ENCODE assay signal across 9 mouse cellular contexts in the genomic region with DNA sequence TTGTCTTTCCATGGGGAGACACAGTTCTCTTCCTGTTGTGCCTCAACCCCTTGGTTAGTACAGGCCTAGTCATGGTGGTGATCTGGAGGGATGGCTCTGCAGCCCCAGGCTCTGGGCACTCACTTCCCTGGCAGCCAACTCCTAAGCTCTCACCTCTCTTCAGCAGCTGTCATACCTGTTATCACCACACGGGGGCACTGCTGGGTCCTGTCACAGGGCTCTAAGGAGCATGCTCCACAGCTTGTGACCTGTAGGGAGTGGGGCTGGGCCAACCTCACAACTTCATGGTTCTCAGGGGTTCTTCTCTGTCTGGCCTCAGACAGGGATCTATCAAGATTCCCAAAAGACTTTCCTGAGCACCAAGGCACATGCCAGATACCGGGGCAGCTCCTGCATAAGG. TPM values are rescaled to one million over a fixed set of nuclear protein-coding genes. Genes with fewer than 3 reads are reported as not detected.
DNase-seq lines count a peak whose midpoint lies in the region; ATAC-seq and TF ChIP-seq lines count a peak whose summit lies in the region.
"Had no signal": no experiment of that assay in that cellular context is flagged by ENCODE, and none has a peak within 500 bp of the region (broad histone marks: within the 10 kb centered on the region; RNA-seq: fewer than 3 reads in every experiment).

No protein-coding gene starts in this region.

- DNase-seq in forebrain, postnatal 0 days: peak; percentile 87
- DNase-seq in adipocyte (ENCODE audit: low spot score): peak; percentile 94
- peak; percentile 90 for DNase-seq in embryo, embryonic 10 days (ENCODE audit: low spot score)
- peak; percentile 50 for DNase-seq in heart, postnatal 0 days (ENCODE audit: low spot score)
- DNase-seq in left cerebral cortex, adult 18-20 months (ENCODE audit: low spot score in 2 of 2): peak; percentile 85 to 90

- no peak overlapping the region for H3K9ac ChIP-seq in forebrain, postnatal 0 days
- no peak overlapping the region for H3K9ac ChIP-seq in forebrain, embryonic 13.5 days
- no peak overlapping the region for H3K9ac ChIP-seq in heart, postnatal 0 days (replicated peaks; ENCODE audit: low read depth, low read length)

- H3K27me3 ChIP-seq in forebrain, postnatal 0 days (ENCODE audit: insufficient read depth, low read length): no peaks in the 10 kb centered on the region
- H3K27me3 ChIP-seq in forebrain, embryonic 13.5 days: no peaks in the 10 kb centered on the region
- no peaks in the 10 kb centered on the region for H3K27me3 ChIP-seq in heart, postnatal 0 days (ENCODE audit: control insufficient read depth, insufficient read depth, low read length)
- no peaks in the 10 kb centered on the region for H3K27me3 ChIP-seq in testis, adult 2 months (ENCODE audit: control insufficient read depth, insufficient read depth, low read length)

- 19% methylated on average over 2 of the region's 2 CpGs for WGBS in forebrain, postnatal 0 days
- 25% methylated on average over 2 of the region's 2 CpGs for WGBS in forebrain, embryonic 13.5 days
- WGBS in heart, postnatal 0 days: 18% methylated on average over 2 of the region's 2 CpGs

- H3K9me3 ChIP-seq in forebrain, postnatal 0 days (ENCODE audit: low read length): no peaks in the 10 kb centered on the region
- H3K9me3 ChIP-seq in forebrain, embryonic 13.5 days (replicated peaks): no peaks in the 10 kb centered on the region
- H3K9me3 ChIP-seq in heart, postnatal 0 days (replicated peaks; ENCODE audit: control insufficient read depth, low read length): no peaks in the 10 kb centered on the region

- H3K36me3 ChIP-seq in forebrain, postnatal 0 days (ENCODE audit: insufficient read depth): peaks cover 15% of the 10 kb centered on the region; the same call in 1 of the 2 replicates
- H3K36me3 ChIP-seq in forebrain, embryonic 13.5 days (ENCODE audit: poor library complexity, severe bottlenecking): peaks cover 21% of the 10 kb centered on the region
- no peaks in the 10 kb centered on the region for H3K36me3 ChIP-seq in heart, postnatal 0 days (replicated peaks; ENCODE audit: control insufficient read depth, insufficient read depth, low read length)
- H3K36me3 ChIP-seq in testis, adult 2 months (ENCODE audit: control insufficient read depth, insufficient read depth, low read length): no peaks in the 10 kb centered on the region

- H3K4me2 ChIP-seq in forebrain, postnatal 0 days (ENCODE audit: low read depth): no peak overlapping the region
- no peak overlapping the region for H3K4me2 ChIP-seq in forebrain, embryonic 13.5 days
- H3K4me2 ChIP-seq in heart, postnatal 0 days (ENCODE audit: low read depth, low read length): no peak overlapping the region

- no peak for TF ChIP-seq POLR2A in testis, adult 2 months (IDR thresholded peaks at IDR 0.05; ENCODE audit: control insufficient read depth, low read depth, low read length)

- peak; percentile 95 for TF ChIP-seq CTCF in forebrain, postnatal 0 days (IDR thresholded peaks at IDR 0.05; ENCODE audit: low read depth)
- TF ChIP-seq CTCF in heart, postnatal 0 days (IDR thresholded peaks at IDR 0.05; ENCODE audit: low read depth): peak; percentile 95
- peak; percentile 95; the same call in 1 of the 2 replicates for TF ChIP-seq CTCF in testis, adult 2 months (IDR thresholded peaks at IDR 0.05; ENCODE audit: control insufficient read depth, insufficient read depth, insufficient replicate concordance, low read depth, low read length)

- no peak overlapping the region for H3K27ac ChIP-seq in forebrain, postnatal 0 days (ENCODE audit: low read depth, low read length)
- H3K27ac ChIP-seq in forebrain, embryonic 13.5 days: no peak overlapping the region
- no peak overlapping the region for H3K27ac ChIP-seq in heart, postnatal 0 days (ENCODE audit: low read depth)
- H3K27ac ChIP-seq in testis, adult 2 months (ENCODE audit: control insufficient read depth, insufficient read depth, low read depth, low read length): no peak overlapping the region

- H3K4me3 ChIP-seq in forebrain, postnatal 0 days (ENCODE audit: low read depth, low read length): no peak overlapping the region
- H3K4me3 ChIP-seq in forebrain, embryonic 13.5 days: no peak overlapping the region
- no peak overlapping the region for H3K4me3 ChIP-seq in heart, postnatal 0 days (ENCODE audit: low read depth, low read length)
- no peak overlapping the region for H3K4me3 ChIP-seq in testis, adult 2 months (ENCODE audit: control insufficient read depth, low read depth, low read length)

- ATAC-seq in forebrain, postnatal 0 days: no peak
- ATAC-seq in forebrain, embryonic 13.5 days: no peak
- no peak for ATAC-seq in heart, postnatal 0 days (ENCODE audit: insufficient read depth, low read depth)
- ATAC-seq in monocyte, adult 5-6 weeks (replicated peaks; ENCODE audit: insufficient number of reproducible peaks, low FRiP score, low TSS enrichment, poor library complexity, severe bottlenecking): peak; percentile 52

- no peak for TF ChIP-seq EP300 in heart, postnatal 0 days (IDR thresholded peaks at IDR 0.05; ENCODE audit: low read depth)

- H3K4me1 ChIP-seq in forebrain, postnatal 0 days (ENCODE audit: insufficient read depth): peaks cover 9% of the 10 kb centered on the region; the same call in 1 of the 2 replicates
- peaks cover 13% of the 10 kb centered on the region for H3K4me1 ChIP-seq in forebrain, embryonic 13.5 days
- H3K4me1 ChIP-seq in heart, postnatal 0 days (ENCODE audit: control insufficient read depth, insufficient read depth): peaks cover 8% of the 10 kb centered on the region
- H3K4me1 ChIP-seq in testis, adult 2 months (ENCODE audit: control insufficient read depth, insufficient read depth, low read length): peaks cover 11% of the 10 kb centered on the region

RNA-seq across cellular contexts. Expression of a gene that starts 3.8 kb away (rescaled TPM):
- total RNA-seq in forebrain, postnatal 0 days (2014; rRNA removed): 0.10 TPM in 1 of 2 replicates, not detected in the other
- not detected in 2 replicates for polyA plus RNA-seq in forebrain, postnatal 0 days (2015; fragmentation: Nextera tagmentation; extraction: Ambion mirVana)
- not detected in 2 replicates for polyA plus RNA-seq in forebrain, embryonic 13.5 days (2015; fragmentation: Nextera tagmentation; extraction: Ambion mirVana)
- not detected in 2 replicates for total RNA-seq in heart, postnatal 0 days (2014; rRNA removed; ENCODE audit: low replicate concordance)
- polyA plus RNA-seq in heart, postnatal 0 days (2015; fragmentation: Nextera tagmentation; extraction: Ambion mirVana): not detected in 2 replicates
- under 1 TPM; 0.44 to 0.75 TPM for total RNA-seq in left cerebral cortex, adult 18-20 months (2021)
- not detected in 3 replicates for total RNA-seq in monocyte, adult 5-6 weeks (2017)
- polyA plus RNA-seq in testis, adult 2 months (2012; rRNA removed): 0.65 and 1.0 TPM in 2 replicates
- polyA plus RNA-seq: neural tube, embryonic 14.5 days had no signal

RNA-seq across cellular contexts. Expression of a gene that starts 4.6 kb away (rescaled TPM):
- total RNA-seq in forebrain, postnatal 0 days (2014; rRNA removed): 6.5 and 8.0 TPM in 2 replicates
- polyA plus RNA-seq in forebrain, postnatal 0 days (2015; fragmentation: Nextera tagmentation; extraction: Ambion mirVana): 30.0 and 30.7 TPM in 2 replicates
- polyA plus RNA-seq in forebrain, embryonic 13.5 days (2015; fragmentation: Nextera tagmentation; extraction: Ambion mirVana): 22.3 and 24.7 TPM in 2 replicates
- 3.2 and 4.9 TPM in 2 replicates for total RNA-seq in heart, postnatal 0 days (2014; rRNA removed; ENCODE audit: low replicate concordance)
- polyA plus RNA-seq in heart, postnatal 0 days (2015; fragmentation: Nextera tagmentation; extraction: Ambion mirVana): 9.3 and 9.5 TPM in 2 replicates
- total RNA-seq in left cerebral cortex, adult 18-20 months (2021): 10 to 100 TPM; 60.9 to 64.4 TPM
- total RNA-seq in monocyte, adult 5-6 weeks (2017): 0.95 to 2.5 TPM in 2 of 3 replicates, not detected in the other
- 8.3 and 9.8 TPM in 2 replicates for polyA plus RNA-seq in testis, adult 2 months (2012; rRNA removed)

RNA-seq across cellular contexts. Expression of a gene that starts 4.9 kb away (rescaled TPM):
- 2.2 and 3.7 TPM in 2 replicates for total RNA-seq in forebrain, postnatal 0 days (2014; rRNA removed)
- polyA plus RNA-seq in forebrain, postnatal 0 days (2015; fragmentation: Nextera tagmentation; extraction: Ambion mirVana): 2.3 and 3.3 TPM in 2 replicates
- polyA plus RNA-seq in forebrain, embryonic 13.5 days (2015; fragmentation: Nextera tagmentation; extraction: Ambion mirVana): 24.6 and 30.1 TPM in 2 replicates
- total RNA-seq in heart, postnatal 0 days (2014; rRNA removed; ENCODE audit: low replicate concordance): 9.1 and 10.8 TPM in 2 replicates
- polyA plus RNA-seq in heart, postnatal 0 days (2015; fragmentation: Nextera tagmentation; extraction: Ambion mirVana): 3.9 and 4.1 TPM in 2 replicates
- 1 to 10 TPM; 1.2 to 1.5 TPM for total RNA-seq in left cerebral cortex, adult 18-20 months (2021)
- 1.1 to 5.0 TPM (median 3.0 TPM) in 3 replicates for total RNA-seq in monocyte, adult 5-6 weeks (2017)
- polyA plus RNA-seq in testis, adult 2 months (2012; rRNA removed): 16.1 and 18.9 TPM in 2 replicates

RNA-seq across cellular contexts. Expression of a gene that starts 15.1 kb away (rescaled TPM):
- total RNA-seq in forebrain, postnatal 0 days (2014; rRNA removed): 8.2 and 23.2 TPM in 2 replicates
- 17.0 and 24.5 TPM in 2 replicates for polyA plus RNA-seq in forebrain, postnatal 0 days (2015; fragmentation: Nextera tagmentation; extraction: Ambion mirVana)
- 0.61 TPM in 1 of 2 replicates, not detected in the other for polyA plus RNA-seq in forebrain, embryonic 13.5 days (2015; fragmentation: Nextera tagmentation; extraction: Ambion mirVana)
- not detected in 2 replicates for total RNA-seq in heart, postnatal 0 days (2014; rRNA removed; ENCODE audit: low replicate concordance)
- polyA plus RNA-seq in heart, postnatal 0 days (2015; fragmentation: Nextera tagmentation; extraction: Ambion mirVana): 3.2 and 6.6 TPM in 2 replicates
- 100 to 1,000 TPM; 151 to 157 TPM for total RNA-seq in left cerebral cortex, adult 18-20 months (2021)
- not detected in 3 replicates for total RNA-seq in monocyte, adult 5-6 weeks (2017)
- polyA plus RNA-seq in testis, adult 2 months (2012; rRNA removed): 0.44 and 0.84 TPM in 2 replicates

RNA-seq across cellular contexts. Expression of a gene that starts 22.1 kb away (rescaled TPM):
- total RNA-seq in forebrain, postnatal 0 days (2014; rRNA removed): 2.1 and 4.0 TPM in 2 replicates
- polyA plus RNA-seq in forebrain, postnatal 0 days (2015; fragmentation: Nextera tagmentation; extraction: Ambion mirVana): 0.97 and 1.3 TPM in 2 replicates
- 0.18 TPM in 1 of 2 replicates, not detected in the other for polyA plus RNA-seq in forebrain, embryonic 13.5 days (2015; fragmentation: Nextera tagmentation; extraction: Ambion mirVana)
- total RNA-seq in heart, postnatal 0 days (2014; rRNA removed; ENCODE audit: low replicate concordance): 45.4 and 83.3 TPM in 2 replicates
- 58.5 and 60.3 TPM in 2 replicates for polyA plus RNA-seq in heart, postnatal 0 days (2015; fragmentation: Nextera tagmentation; extraction: Ambion mirVana)
- total RNA-seq in left cerebral cortex, adult 18-20 months (2021): 1 to 10 TPM; 2.3 to 2.5 TPM
- total RNA-seq in monocyte, adult 5-6 weeks (2017): not detected in 3 replicates
- 0.63 and 0.82 TPM in 2 replicates for polyA plus RNA-seq in testis, adult 2 months (2012; rRNA removed)
- polyA plus RNA-seq: neural tube, embryonic 14.5 days had no signal
